Mouse (Mus musculus): ENCODE data around the gene Esm1.

GRCm38 (mm10) chr13:113227076-113227475, 17.6 kb downstream of the Esm1 start:
- TF ChIP-seq CTCF (IDR thresholded peaks at IDR 0.05; ENCODE audit: control insufficient read depth, insufficient read depth, low read length) (no peak), POLR2A (IDR thresholded peaks at IDR 0.05; ENCODE audit: borderline replicate concordance, control insufficient read depth, low read depth, low read length) (no peak)
